Mouse (Mus musculus) right cerebral cortex, postnatal 25 days (tissue): ENCODE data around the gene Hmox1.

ENCODE experiments used
- DNase-seq: peaks from one replicate; pipeline ENCODE4 v3.0.0; 2022

The Hmox1 gene

GRCm38 (mm10) chr8:75093399-75094156 is at the start of gene Hmox1:
Gene Hmox1 (plus strand): TSS chr8:75093621.
- peak; percentile 86 for DNase-seq

GRCm38 (mm10) chr8:75046303-75046702 is 47.1 kb upstream of the Hmox1 start:
- no peak for DNase-seq

GRCm38 (mm10) chr8:75047784-75048183 is 45.6 kb upstream of the Hmox1 start:
- DNase-seq, result no peak

GRCm38 (mm10) chr8:75053342-75053741 is 40.1 kb upstream of the Hmox1 start:
- DNase-seq, result no peak

- no peak for DNase-seq
Observed at GRCm38 (mm10) chr8:75055673-75056072, 37.7 kb upstream of the Hmox1 start.

- DNase-seq, result no peak
Observed at GRCm38 (mm10) chr8:75060022-75060421, 33.4 kb upstream of the Hmox1 start.

- no peak for DNase-seq
Observed at GRCm38 (mm10) chr8:75060815-75061214, 32.6 kb upstream of the Hmox1 start.

- DNase-seq, result no peak
Observed at GRCm38 (mm10) chr8:75063290-75063689, 30.1 kb upstream of the Hmox1 start.

GRCm38 (mm10) chr8:75064790-75065189 is 28.6 kb upstream of the Hmox1 start:
- DNase-seq, result no peak

- no peak for DNase-seq
Observed at GRCm38 (mm10) chr8:75067287-75067686, 26.1 kb upstream of the Hmox1 start.

- DNase-seq, result no peak
Observed at GRCm38 (mm10) chr8:75070297-75070696, 23.1 kb upstream of the Hmox1 start.

- DNase-seq, result peak; percentile 74
Observed at GRCm38 (mm10) chr8:75071627-75072346, 21.6 kb upstream of the Hmox1 start.

- no peak for DNase-seq
Observed at GRCm38 (mm10) chr8:75074876-75075275, 18.5 kb upstream of the Hmox1 start.

- no peak for DNase-seq
Observed at GRCm38 (mm10) chr8:75078215-75078614, 15.2 kb upstream of the Hmox1 start.

GRCm38 (mm10) chr8:75078851-75079250 is 14.6 kb upstream of the Hmox1 start:
- no peak for DNase-seq

- no peak for DNase-seq
Observed at GRCm38 (mm10) chr8:75081364-75082040, 11.9 kb upstream of the Hmox1 start.

- no peak for DNase-seq
Observed at GRCm38 (mm10) chr8:75082181-75082805, 11.1 kb upstream of the Hmox1 start.

GRCm38 (mm10) chr8:75083846-75084245 is 9.6 kb upstream of the Hmox1 start:
- DNase-seq, result peak; percentile 66

- no peak for DNase-seq
Observed at GRCm38 (mm10) chr8:75084382-75085064, 8.9 kb upstream of the Hmox1 start.

GRCm38 (mm10) chr8:75086002-75086401 is 7.4 kb upstream of the Hmox1 start:
- no peak for DNase-seq

- DNase-seq, result no peak
Observed at GRCm38 (mm10) chr8:75087127-75087526, 6.3 kb upstream of the Hmox1 start.
